Mouse (Mus musculus): ENCODE measurements at regions not wholly inside any gene's neighbourhood (a gene's known extent, or its start where the extent isn't known, plus 50 kb on each side); places are given as distances from the start of the nearest gene placed in this dataset.

DNA sequence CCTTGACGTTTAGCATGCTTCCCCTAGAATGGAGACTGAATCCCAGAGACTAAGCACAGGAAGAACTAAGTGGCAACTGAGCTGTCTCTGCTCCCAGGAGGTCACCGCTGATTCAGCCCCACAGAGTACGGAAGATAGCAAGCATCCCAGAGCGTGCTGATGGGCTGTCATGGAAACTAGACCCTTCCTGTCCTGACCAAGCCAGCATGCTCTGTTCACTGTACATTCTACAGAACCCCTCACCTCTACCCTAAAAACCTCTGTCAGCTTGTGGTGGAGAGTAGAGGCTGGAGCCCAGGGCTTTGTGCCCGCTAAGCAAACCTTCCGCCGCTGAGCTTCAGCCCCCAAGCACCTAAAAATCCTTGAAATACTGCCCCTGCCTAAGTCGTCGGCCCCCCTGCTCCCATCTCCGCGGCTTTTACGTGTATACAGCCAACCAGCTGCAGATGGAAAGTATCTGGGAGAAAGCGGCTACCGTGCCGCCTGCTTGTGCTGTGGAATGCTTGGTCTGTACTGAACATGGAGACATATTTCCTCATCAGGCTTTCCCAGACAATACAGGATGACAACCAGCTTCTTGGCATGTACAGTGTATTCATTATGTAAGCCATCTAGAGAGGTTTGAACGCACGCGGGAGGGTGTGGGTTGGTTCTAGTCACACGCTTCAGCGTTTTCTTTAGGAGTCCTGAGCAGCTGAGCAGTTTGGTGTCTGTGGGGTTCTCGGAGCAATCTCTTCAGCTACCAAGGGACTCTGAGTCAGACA lies 237.1 kb downstream of the Tshz3 start:
- no peak for DNase-seq (ENCODE audit: extremely low read depth, low read depth)

DNA sequence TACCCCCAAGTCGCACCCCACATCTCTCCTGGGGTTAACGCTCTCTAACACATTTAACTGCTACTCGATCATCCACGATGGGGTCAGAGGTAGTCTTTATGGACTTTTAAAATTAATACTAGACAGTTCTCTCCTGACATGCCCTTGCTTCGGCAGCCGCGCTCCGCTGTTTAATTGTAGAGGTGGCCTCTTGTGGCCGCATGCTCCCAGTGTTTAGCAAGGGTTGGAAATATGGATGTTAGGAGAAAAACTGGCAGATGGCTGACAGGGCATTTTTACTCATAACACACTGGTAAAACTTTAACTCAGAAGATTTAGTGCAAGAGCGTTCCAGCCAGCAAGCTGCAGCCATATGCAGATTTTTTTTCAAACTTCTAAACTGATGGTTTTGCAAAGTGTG lies 242.7 kb downstream of the Tshz3 start:
- DNase-seq (ENCODE audit: extremely low read depth, low read depth), result no peak

DNA sequence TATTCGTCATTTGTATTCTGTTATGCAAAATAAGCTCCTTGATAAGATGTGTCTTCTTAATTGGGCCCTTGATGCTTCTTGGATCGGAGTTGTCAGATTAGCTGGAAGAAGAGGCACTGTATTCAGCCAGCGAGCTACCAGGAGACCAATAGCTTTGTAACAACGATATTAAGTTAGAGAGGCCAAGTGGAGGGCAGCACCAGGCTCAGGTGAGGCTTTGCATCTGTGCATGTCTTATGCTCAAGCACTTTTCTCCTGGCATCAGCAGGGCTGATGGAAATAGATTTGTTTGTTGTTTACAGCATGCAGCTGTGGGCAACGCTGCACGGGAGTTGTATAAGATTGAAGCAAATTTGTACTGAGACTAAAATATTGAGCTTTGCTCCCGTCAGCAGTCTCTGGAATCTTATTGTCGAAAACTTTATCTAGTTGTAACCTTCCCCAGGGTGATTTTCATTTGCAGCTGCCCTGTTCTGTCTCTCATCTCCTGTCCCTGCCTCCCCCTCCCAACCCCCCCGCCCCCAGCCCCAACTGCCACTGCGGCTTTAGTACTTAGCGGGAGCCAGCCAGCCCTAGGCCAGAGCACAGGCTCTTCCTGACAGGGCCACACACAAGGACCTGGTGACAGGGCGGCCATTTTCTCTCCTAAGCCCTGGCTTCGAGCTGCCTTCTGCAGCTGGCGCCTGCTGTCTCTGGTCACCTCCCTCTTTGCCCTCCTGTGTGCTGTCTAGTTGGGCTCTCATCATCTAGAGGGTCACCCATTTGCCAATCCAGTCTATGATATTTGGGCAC lies 247.3 kb downstream of the Tshz3 start:
- DNase-seq (ENCODE audit: extremely low read depth, low read depth), result no peak

DNA sequence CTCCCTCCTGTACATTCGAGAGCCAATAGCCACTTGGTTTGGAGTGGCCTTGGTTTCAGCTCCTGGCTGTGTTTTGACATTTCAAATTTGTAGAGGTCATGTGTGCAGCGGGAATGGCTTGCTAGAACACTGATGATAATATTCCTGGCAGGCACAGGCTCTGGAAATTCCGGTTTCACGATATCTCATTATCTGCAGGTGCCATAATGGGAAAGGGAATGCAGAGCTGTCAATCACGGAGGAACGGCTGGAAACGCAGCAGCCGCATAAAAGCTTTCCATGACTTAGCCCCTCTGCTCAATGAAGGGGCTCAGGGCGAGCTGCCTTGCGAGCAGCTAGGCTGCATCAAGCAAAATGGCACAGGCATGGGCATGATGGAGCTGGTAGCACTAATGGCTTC lies 251.6 kb downstream of the Tshz3 start:
- DNase-seq (ENCODE audit: extremely low read depth, low read depth), result no peak

DNA sequence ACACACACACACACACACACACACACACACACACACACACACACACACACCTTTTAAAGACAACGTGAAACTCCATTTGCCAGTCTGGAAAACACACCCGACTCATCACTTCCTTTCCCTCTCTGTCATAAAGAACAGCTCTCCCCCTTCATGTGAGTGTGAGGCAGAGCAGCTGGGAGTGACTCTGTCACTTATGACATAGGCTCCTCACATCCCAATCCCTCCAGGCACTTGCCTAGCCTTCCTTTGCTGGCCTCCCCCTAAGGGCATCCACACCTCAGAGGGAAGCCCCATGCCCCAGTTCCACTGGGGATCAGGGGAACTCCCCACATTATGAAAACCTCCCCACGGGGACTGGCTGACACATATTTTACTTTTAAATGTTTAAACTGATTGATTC lies 257.5 kb downstream of the Tshz3 start:
- DNase-seq (ENCODE audit: extremely low read depth, low read depth), result no peak

DNA sequence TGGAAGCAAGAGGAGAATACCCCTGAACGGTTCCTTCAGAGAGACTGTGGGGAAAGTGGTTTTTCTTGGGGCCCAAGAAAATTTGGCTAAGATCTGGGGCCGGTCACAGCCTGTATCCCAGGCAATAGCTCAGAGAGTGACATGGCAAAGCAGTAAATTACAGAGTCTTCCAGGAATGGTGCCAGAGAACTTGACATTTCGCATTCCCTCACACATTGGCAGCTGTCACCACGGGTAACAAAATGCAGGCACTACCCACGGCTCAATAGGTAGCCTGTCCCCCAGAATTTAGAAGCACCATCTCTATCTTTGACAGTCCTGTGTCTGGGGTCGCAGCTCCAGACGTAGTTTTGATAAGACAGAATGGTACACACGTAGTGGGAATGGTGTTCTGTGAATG lies 260.3 kb downstream of the Tshz3 start:
- DNase-seq (ENCODE audit: extremely low read depth, low read depth), result no peak

DNA sequence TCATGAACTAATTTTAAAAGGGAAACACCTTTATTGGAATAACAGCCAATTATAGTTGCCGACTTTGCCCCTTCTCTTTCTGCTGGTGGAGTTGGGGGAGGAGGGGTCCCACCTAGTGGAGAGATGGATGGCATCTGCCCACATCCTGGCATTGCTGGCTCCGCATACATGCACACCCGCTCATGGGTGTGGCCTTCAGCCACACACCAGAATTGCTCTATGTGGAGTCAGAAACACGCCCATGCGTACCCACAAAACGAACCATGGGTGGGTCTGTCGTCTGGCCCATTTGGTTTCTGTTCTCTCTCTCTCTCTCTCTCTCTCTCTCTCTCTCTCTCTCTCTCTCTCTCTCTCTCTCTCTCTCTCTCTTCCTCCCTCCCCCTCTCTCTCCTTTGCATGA lies 273.9 kb downstream of the Tshz3 start:
- no peak for DNase-seq (ENCODE audit: extremely low read depth, low read depth)

DNA sequence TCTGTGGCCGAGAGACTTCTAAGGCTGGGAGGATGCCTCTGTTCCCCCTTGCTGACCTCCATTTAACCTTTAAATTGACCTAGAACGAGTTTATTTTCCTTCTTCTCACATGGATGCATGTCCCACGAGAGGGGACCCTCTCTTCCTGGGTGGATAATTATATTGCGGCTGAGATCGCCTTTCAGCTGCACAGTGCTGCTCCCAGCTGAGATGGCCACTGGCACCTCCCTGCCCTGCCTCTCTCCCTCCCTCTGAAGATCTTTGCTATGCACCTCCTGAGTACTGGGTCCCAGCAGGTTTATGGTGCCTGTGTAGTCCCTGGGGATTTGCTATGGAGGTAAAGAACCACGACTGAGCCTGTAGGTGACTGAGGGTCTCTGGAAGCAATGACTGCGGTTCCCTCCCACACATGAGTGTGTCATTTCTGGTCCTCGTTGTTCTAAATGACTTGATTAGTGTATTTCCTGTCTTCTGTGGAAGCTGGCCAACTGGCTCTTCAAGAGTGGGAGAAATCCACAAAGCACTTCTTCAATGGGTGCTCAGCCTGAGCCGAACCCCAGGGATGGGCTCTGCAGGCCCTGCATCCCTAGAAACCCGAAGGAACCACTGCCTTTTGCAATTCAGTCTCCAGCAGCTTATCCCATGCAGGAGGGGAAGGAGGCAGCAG lies 275.9 kb downstream of the Tshz3 start:
- no peak for DNase-seq (ENCODE audit: extremely low read depth, low read depth)

DNA sequence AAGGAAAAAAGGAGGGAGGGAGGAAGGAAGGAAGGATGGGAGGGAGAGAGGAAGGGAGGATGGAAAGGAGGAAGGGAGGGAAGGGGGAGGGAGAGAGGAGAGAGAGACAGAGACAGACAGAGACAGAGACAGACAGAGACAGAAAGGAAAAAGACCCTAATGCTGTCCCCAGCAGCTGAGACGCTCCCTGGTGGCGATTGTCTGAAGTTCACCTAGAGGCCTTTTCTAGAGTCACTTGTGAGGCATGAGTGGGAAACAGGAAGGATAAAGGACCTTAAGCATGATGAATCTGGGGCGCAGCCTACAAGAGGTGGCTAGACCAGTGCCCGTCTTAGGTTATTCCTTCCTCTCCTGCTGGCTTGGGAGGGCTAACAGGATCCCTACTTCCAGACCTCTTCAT lies 276.7 kb downstream of the Tshz3 start:
- DNase-seq (ENCODE audit: extremely low read depth, low read depth), result no peak

DNA sequence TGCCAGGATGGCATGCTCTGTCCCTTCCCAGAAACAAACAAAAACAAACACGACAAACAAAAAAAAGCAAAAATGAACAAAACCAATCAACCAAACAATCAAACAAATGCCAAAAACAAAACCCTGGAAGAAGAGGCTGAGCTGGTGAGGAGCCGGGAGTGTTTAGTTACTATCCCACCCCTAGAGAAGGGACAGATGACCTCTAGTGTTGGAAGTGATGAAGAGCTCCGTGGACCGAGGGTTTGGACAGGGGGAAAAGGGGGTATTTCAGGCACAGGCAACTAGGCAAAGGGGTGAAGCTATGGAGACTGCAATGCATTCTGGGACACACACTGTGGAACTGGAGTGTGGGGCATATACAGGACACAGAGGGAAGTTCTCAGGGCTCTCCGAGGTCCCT lies 277.6 kb downstream of the Tshz3 start:
- DNase-seq (ENCODE audit: extremely low read depth, low read depth), result no peak

DNA sequence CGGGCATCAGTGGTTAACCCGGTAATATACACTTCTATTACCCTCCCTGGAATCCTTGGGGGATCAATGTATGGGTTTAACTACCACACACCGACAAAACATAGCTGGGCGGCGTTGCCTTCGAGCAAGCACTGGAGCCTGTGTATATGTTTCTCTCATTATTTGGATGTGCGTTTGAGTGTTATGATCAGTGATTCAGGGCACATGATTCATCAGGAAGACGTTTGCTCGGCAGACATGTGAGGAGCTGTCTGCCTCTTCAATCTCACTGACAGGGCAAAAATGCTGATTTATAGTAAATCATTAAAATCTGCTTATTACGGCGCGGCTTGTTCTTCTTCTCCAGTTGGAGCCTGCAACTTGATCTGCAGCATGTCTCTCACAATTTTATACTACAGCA lies 279.9 kb downstream of the Tshz3 start:
- DNase-seq (ENCODE audit: extremely low read depth, low read depth), result no peak

DNA sequence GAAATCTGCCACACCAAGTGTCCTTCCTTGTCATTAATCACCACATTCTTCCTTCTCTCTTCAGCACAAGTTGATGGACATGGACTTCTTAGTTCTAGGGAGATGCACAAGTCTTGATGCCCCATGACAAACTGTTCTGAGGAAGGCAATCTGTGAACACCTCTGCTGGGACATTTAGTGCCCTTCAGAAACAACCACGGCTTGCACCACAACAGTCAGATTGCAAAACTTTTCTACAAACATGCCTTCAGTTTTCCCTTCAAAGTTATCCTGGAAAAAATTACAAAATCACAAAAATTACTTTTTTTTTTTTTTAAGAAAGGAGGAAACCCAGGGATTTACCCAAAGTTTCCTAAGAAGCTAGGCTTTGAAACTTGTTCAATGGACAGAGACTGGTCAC lies 291.5 kb downstream of the Tshz3 start:
- no peak for DNase-seq (ENCODE audit: extremely low read depth, low read depth)

DNA sequence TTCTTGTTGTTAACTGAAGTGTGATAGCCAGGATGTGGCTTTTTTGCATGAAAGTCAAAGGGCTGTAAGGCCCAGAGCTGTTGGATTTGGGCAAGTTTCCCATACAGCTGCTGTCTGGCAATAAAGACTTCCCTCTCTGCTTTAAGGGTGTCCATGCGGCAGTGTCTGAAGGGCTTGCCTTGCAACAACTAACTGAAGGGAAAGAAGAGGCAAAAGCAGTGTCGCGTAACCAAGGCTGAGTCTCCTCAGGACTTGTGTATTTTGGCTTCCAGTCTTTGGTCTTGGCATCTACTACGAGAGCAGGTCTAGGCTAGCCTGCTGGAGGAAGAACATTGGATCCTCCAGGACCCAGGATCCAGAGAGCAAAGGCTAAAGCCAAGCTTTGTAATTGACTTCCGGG lies 306.7 kb downstream of the Tshz3 start:
- DNase-seq (ENCODE audit: extremely low read depth, low read depth), result no peak

DNA sequence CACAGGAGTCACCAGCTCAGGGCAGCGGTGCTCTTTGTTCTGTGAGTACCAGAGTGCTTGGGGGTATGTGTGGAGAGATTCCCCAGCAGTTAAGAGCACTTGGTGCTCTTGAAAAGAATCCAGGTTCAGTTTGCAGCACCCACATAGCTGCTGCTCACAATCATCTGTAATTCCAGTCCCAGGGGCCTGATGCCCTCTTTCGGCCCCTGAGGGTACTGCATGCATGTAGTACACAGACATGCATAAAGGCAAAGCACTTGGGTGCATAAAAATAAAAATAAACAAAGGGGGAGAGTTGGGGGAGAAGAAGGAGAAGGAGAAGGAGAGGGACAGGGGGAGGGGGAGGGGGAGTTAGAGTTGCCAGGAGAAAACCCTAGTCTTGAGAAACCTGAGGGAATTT lies 307.8 kb downstream of the Tshz3 start:
- DNase-seq (ENCODE audit: extremely low read depth, low read depth), result no peak

DNA sequence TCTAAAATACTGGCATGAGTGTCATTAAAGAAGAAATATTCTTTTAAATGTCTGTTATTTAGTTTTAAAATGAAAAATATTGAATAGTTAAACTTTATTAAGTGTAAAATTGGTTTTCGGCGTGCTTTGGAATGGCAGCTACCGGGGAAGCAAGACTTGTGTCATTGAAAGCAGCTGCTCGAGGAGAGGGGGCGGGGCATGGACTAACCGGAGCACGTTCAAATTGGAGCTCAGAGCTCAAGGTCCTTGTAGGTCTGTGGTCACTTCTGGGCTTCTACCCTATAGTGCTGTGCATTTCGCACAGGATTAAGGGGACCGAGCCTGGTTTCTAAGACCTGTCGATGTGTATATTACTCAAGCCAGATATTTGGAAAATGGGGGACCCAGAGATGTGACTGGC lies 309.0 kb downstream of the Tshz3 start:
- no peak for DNase-seq (ENCODE audit: extremely low read depth, low read depth)

DNA sequence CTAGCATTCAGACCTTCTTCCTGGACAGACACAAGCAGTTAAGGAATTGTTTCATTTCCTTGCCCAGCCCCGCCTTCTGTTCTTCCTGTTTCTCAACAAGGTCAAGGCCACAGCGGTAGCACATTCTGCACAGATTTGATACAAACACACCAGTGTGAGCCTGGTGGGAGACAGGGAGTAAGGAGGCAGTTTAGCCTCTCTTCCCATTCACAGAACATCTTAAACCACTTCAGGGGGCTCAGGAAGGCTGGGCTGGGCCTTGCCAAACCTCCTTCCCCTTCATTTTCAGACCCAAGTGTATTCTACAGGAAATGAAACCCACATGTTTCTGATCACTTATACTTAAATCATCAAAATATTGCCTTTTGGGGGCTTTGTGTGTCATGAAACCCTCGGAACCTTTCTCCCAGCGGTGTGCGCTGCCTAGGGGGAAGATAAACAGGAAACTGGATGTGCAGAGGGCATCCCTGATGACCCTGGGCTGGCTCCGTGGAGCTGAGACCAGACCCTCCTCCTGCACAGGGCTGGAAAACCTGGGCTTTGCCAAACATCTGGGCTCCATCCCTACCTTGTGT lies 313.3 kb downstream of the Tshz3 start:
- DNase-seq (ENCODE audit: extremely low read depth, low read depth), result no peak

DNA sequence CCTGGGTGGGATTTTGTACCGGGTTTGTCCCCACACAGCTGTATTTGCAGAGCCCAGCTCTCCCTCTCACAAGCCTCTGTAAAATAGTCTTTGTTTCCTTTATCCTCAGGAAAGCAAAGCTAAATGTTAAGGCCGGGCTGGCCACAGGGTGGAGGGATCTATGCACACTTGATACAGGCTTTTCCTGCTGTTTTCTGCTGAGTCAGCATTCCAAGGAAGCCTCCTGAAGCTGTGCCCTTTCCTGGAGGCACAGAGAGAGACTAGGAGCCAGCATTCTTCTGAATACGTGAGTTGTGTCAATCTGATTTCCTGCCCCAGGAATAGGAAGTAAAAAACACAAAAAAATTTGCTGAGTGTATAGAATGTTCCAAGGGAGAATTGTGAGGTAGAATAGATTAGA lies 322.2 kb downstream of the Tshz3 start:
- DNase-seq (ENCODE audit: extremely low read depth, low read depth), result no peak

DNA sequence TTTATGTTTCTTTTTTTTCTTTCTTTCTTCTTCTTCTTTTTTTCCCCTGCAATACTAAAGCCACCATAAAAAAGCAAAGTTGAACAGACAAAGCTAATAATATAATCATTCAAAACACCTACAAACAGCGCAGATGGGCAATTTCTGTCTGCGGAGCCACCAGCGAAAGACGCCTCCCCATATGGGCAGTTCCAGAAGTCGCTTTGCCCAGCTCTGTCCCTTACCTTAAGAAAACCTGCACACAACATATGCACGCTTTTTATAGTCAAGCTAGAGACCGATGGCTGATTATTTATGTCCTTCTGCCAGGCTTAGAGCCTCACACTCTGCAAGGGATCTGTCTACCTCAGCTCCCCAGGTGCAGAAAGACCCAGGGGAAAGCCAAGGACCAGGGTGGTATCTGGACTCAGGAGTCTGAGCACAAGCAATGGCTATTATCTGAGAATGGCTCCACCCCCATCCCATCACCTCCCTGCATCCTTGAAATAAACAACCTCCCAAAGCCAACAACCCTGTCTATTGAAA lies 326.6 kb downstream of the Tshz3 start:
- DNase-seq (ENCODE audit: extremely low read depth, low read depth), result no peak

DNA sequence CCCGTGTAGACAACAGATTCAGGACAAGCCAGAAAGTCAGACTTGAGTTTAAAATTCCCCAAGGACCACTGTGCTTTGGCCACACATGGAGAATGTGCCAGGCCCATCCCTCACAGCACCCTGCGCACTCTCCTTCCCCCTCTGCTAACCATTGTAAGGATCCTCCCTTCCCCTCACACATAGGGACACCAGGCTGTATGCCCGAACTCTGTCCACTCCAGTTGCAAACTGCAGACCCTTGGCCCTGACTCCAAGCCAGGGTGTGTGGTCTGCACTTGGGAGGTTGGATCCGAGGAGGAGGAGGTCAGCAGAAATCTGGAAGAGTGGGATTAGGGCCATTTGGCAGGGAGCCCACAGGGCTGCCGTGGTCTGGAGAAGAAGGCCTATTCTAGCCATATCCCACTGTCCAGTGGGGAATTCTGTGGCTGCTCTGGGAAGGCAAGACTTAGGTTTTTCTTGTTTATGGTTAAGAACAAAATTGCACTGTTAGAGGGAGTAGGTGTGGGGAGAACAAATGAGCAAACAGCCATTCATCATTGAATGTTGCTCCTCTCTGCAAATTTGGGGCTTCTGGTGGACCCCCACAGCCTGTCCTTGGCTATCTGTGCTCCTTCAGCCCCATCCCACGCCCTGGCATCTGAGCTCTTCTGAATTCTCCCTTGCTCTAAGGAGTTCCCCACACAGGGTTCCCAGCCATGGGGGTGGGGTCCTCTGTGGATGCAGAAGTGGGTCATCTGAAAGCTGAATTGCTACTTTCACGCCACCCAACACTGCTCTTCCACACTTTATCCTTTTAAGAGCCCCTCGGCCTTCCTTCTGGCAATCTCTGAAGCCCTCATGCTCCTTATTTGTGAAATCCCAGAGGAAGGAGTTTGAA lies 366.9 kb downstream of the Tshz3 start:
- DNase-seq (ENCODE audit: extremely low read depth, low read depth), result no peak

DNA sequence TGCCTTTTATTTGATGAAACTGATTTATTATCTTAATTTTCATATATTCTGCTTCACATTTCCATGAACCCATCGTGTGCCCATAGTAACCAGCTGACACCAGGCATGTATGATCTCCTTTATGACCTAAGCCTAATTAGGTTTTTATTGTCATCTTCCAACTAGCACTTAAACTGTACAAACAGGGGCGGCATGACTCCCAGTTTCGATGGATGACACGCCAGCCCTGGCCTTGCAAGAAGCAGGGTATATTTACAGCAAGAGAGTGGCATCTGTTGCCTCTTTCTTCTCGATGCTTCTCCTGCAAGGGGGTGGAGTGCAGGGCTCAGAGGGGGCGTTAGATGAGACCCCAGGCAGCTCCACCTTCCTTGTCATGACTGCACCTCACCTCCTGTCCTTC lies 379.8 kb downstream of the Tshz3 start:
- DNase-seq (ENCODE audit: extremely low read depth, low read depth), result no peak

DNA sequence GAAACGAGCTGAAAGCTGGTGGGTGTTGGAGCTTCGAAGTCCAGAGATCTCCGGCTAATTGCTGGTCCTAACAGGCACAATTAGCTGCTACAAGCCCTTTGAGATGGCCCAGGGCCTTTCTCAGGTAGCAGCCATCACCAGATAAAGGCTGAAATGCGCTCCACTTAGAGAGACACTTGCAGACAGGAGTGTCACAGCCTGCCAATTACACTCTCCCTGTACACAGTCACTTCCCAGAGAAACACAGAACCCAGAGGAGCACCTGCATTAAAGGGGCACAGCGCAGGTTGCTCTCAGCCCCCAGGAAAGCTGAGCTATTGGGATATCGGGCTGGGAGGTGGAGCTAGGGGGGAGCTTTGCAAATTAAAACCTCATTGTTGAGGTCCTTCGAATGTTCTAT lies 380.2 kb downstream of the Tshz3 start:
- no peak for DNase-seq (ENCODE audit: extremely low read depth, low read depth)
